Mouse (Mus musculus): Measurements from ENCODE around the gene Ezr. TPM values are rescaled to one million over a fixed set of nuclear protein-coding genes. Genes with fewer than 3 reads are reported as not detected.

The Ezr gene
- polyA plus RNA-seq, 1 experiment from 2014 or later: 52.2 TPM

DNA sequence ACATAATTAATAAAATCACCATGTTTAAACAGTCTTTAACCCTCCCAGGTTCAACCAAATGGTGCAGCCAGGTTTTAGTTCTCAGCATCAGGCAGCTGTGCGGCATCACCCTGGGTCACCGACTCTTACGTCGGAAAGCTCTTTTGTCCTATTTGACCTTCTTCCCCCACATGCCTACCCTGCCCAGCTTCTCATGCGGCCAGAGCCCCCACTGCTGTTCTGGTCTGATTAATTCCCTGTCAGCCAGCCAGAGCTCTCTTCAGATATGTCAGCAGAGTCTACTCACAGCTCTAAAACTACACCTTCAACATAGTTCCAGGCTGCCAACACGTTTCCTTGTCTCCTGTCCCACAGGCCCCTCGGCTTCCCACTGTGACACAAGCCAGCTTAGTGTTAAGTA, 35.1 kb downstream of the Ezr start:
- no peak overlapping the region for H3K9ac ChIP-seq
- no peaks in the 10 kb centered on the region for H3K36me3 ChIP-seq
- H3K9me3 ChIP-seq: no peaks in the 10 kb centered on the region
- WGBS: 67% methylated on average over 7 of the region's 7 CpGs
- no peaks in the 10 kb centered on the region for H3K27me3 ChIP-seq
- no peak overlapping the region for H3K27ac ChIP-seq
- H3K4me3 ChIP-seq: no peak overlapping the region
- H3K4me2 ChIP-seq (replicated peaks): no peak overlapping the region
- H3K4me1 ChIP-seq: peaks cover 40% of the 10 kb centered on the region
- no peak for ATAC-seq (ENCODE audit: insufficient number of reproducible peaks, insufficient read depth, low FRiP score, low TSS enrichment)

DNA sequence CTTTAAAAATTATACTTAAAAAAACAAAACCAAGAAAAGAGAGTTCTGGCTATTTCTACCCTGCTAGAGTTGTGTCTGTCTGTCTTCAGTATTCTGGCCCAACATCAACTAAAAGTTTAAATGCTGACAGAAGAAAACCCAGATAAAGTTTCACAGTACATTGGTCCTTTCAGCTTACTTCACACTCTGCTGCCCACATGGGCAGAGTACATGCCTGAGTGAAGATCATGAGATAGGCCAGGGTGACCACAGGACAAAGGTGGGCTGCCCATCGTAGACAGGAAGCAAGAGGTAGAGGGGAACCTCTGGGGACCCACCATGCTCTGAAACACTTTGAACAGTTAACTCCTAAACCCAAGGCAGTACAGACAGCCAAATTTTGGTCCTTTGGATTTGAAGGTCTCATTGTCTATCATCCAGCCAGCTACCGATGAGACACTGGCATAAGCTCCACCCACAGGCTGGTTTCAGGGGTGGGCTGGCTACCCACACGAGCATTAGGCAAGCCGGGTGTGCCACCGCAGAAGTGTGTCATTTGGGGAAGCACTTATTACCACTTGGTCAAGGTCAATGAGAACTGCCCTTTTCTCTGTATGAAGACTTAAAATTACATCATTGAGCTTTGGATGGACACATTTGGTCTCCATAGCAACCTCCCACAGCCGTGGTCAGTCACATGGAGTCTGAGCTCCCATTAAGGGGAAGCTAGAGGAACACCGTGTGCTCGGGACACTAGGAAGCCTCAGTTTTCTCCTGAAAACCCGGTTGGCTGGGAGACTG, 35.9 kb downstream of the Ezr start:
- Histone ChIP-seq H3K27ac (no peak overlapping the region), H3K4me3 (no peak overlapping the region), H3K36me3 (no peaks in the 10 kb centered on the region), H3K4me1 (peaks cover 35% of the 10 kb centered on the region), H3K4me2 (replicated peaks) (no peak overlapping the region), H3K27me3 (no peaks in the 10 kb centered on the region), H3K9me3 (no peaks in the 10 kb centered on the region), H3K9ac (no peak overlapping the region)
- 78% methylated on average over 9 of the region's 9 CpGs for WGBS
- no peak for ATAC-seq (ENCODE audit: insufficient number of reproducible peaks, insufficient read depth, low FRiP score, low TSS enrichment)

DNA sequence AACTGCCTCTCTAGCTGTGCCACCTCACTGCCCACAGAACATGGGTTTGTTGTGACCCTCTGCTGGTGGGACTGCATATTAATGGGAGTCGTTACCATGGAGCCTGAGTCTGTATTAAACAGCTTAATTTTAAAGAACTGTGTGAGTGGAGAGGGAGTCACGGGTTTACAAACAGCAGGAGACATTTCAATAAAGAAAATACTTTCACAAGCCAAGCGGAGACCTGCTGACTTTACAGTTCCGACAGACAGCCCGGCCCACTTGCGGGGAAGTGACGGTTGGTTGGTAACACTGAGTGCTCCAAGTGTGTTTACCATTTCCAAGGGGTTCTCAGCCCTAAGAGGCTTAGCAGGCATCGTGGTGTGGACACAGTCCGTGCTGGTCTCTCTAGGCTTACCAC, 36.6 kb downstream of the Ezr start:
- no peak overlapping the region for H3K4me2 ChIP-seq (replicated peaks)
- H3K9me3 ChIP-seq: no peaks in the 10 kb centered on the region
- 0 out of 2 replicates have a peak, but pooled peaks cover 7% of the 10 kb centered on the region for H3K36me3 ChIP-seq
- H3K4me3 ChIP-seq: no peak overlapping the region
- no peak overlapping the region for H3K27ac ChIP-seq
- H3K4me1 ChIP-seq: peaks cover 32% of the 10 kb centered on the region
- no peak overlapping the region for H3K9ac ChIP-seq
- 73% methylated on average over 9 of the region's 9 CpGs for WGBS
- no peak for ATAC-seq (ENCODE audit: insufficient number of reproducible peaks, insufficient read depth, low FRiP score, low TSS enrichment)
- no peaks in the 10 kb centered on the region for H3K27me3 ChIP-seq

DNA sequence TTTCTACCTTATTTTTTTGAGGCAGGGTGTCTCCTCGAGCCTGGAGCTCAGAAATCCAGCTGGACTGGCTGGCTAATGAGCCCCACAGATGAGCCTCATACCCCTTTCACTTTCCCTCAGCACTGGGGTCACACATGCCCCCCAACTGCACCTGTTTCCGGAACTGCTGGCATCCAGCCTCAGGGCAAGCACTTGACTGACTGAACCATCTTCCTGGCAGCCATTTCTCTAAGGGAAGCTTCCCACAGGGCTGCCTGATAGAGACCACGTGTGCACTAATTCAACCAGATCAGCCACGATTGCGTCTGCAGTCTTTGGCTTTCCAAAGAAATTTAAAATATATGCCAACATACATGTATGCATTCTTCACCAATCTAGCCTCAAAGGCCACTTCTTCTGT, 37.1 kb downstream of the Ezr start:
- Histone ChIP-seq H3K9ac (no peak overlapping the region), H3K27ac (0 out of 2 replicates have a peak overlapping the region, but pooled peaks have one; percentile 36), H3K9me3 (no peaks in the 10 kb centered on the region), H3K4me1 (peaks cover 37% of the 10 kb centered on the region), H3K4me2 (replicated peaks) (no peak overlapping the region), H3K4me3 (no peak overlapping the region), H3K36me3 (0 out of 2 replicates have a peak, but pooled peaks cover 9% of the 10 kb centered on the region), H3K27me3 (no peaks in the 10 kb centered on the region)
- no peak for ATAC-seq (ENCODE audit: insufficient number of reproducible peaks, insufficient read depth, low FRiP score, low TSS enrichment)
- 60% methylated on average over 5 of the region's 5 CpGs for WGBS

DNA sequence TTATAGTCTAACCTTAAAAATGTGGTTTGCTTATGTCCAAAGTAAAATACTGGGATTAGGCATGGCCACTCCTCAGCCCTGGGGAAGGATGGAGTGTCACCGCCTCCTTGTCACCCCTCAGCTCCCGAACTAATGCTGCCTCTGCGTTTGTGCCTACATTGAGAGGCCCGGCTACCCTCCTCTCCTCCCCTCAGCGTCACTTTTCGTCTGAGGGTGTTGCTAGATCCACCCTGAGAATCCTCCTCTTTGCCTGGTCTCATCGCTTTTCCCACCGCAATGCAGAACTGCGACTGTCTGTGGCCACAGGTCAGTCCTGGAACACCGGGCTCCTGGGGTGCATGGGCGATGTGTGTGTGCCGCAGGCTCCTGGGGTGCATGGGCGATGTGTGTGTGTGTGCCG, 37.7 kb downstream of the Ezr start:
- no peak overlapping the region for H3K9ac ChIP-seq
- no peaks in the 10 kb centered on the region for H3K9me3 ChIP-seq
- H3K36me3 ChIP-seq: 0 out of 2 replicates have a peak, but pooled peaks cover 10% of the 10 kb centered on the region
- H3K27ac ChIP-seq: no peak overlapping the region
- no peak overlapping the region for H3K4me3 ChIP-seq
- H3K27me3 ChIP-seq: no peaks in the 10 kb centered on the region
- H3K4me1 ChIP-seq: peaks cover 37% of the 10 kb centered on the region
- WGBS: 87% methylated on average over 14 of the region's 14 CpGs
- no peak for ATAC-seq (ENCODE audit: insufficient number of reproducible peaks, insufficient read depth, low FRiP score, low TSS enrichment)
- H3K4me2 ChIP-seq (replicated peaks): no peak overlapping the region

DNA sequence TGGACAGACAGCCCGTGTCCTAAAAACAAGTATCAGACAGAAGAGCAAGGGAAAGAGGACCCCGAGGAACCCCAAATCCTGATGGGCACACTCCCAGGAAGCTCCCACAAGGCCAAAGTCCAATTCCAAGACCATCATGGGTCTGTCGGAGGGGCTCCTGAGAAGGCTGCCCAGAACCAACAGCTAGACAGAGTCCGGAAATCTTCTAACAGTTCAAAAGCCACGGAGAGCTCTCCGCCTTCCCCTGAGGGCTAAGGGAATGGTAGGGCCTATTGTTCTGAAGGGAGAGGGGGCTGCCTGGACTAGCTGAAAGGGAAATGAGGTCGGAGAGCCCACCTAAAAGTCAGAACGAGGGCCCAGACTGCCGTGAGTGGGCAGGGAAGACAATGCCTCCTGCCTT, 38.2 kb downstream of the Ezr start:
- Histone ChIP-seq H3K4me1 (peaks cover 37% of the 10 kb centered on the region), H3K9me3 (no peaks in the 10 kb centered on the region), H3K27me3 (no peaks in the 10 kb centered on the region), H3K4me2 (replicated peaks) (no peak overlapping the region), H3K4me3 (no peak overlapping the region), H3K27ac (peak overlapping the region; percentile 17; the same call in 1 of the 2 replicates), H3K9ac (no peak overlapping the region), H3K36me3 (peaks cover 15% of the 10 kb centered on the region; the same call in 1 of the 2 replicates)
- WGBS: 46% methylated on average over 9 of the region's 9 CpGs
- ATAC-seq (ENCODE audit: insufficient number of reproducible peaks, insufficient read depth, low FRiP score, low TSS enrichment): no peak

DNA sequence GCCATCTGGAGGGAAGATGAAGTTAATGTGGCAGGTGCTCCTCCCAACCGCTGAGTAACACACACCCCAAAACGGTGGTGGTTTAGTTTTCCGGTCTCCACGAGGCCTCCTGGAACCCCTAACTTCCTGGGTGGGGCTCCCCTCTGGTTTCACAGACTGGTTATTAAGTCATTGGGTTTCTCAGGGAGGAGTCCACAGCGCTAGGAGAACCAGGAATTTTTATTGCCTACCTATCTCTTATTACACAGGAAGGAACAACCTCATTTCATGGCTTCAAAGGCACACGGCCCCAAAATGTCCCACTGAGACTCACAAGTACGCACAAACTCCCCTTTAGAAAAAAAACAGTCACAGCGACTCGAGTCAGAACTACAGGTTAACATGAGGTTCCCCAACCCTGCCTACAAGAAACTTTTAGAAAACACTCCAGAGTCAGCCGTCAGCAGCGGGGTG, 38.8 kb downstream of the Ezr start:
- 56% methylated on average over 11 of the region's 11 CpGs for WGBS
- no peak for ATAC-seq (ENCODE audit: insufficient number of reproducible peaks, insufficient read depth, low FRiP score, low TSS enrichment)
- H3K4me2 ChIP-seq (replicated peaks): no peak overlapping the region
- H3K27ac ChIP-seq: no peak overlapping the region; the same call in 1 of the 2 replicates
- no peak overlapping the region for H3K9ac ChIP-seq
- H3K4me1 ChIP-seq: peaks cover 37% of the 10 kb centered on the region
- H3K4me3 ChIP-seq: no peak overlapping the region
- no peaks in the 10 kb centered on the region for H3K27me3 ChIP-seq
- no peaks in the 10 kb centered on the region for H3K9me3 ChIP-seq
- peaks cover 20% of the 10 kb centered on the region for H3K36me3 ChIP-seq

DNA sequence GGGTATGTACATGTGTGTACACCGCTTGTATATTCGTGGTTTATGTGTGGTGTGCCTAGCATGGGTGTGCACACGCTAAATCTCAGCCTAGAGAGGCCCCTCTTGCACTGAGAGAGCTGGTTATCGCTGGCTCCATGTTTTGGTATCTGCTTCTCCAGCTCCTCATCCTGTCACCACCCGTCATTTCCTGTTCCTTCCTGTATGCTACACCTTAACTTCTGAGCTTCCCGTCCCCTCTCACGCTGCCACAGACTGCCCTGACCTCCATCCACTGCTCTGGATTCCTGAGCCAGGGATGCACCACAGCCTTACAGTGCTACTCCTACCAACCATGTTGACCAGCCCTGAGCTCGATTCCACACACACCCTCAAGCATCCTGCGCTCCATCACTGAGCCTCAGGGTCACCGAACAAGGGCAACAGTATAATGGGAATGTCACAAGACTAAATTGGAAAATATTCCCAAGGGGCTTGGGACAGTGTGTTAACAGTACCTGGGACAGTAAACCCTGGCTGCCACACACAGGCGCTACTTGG, 39.5 kb downstream of the Ezr start:
- Histone ChIP-seq H3K9me3 (no peaks in the 10 kb centered on the region), H3K36me3 (peaks cover 20% of the 10 kb centered on the region), H3K27ac (no peak overlapping the region), H3K9ac (no peak overlapping the region), H3K4me1 (peaks cover 37% of the 10 kb centered on the region), H3K4me3 (no peak overlapping the region), H3K27me3 (no peaks in the 10 kb centered on the region), H3K4me2 (replicated peaks) (no peak overlapping the region)
- 81% methylated on average over 11 of the region's 11 CpGs for WGBS
- no peak for ATAC-seq (ENCODE audit: insufficient number of reproducible peaks, insufficient read depth, low FRiP score, low TSS enrichment)

DNA sequence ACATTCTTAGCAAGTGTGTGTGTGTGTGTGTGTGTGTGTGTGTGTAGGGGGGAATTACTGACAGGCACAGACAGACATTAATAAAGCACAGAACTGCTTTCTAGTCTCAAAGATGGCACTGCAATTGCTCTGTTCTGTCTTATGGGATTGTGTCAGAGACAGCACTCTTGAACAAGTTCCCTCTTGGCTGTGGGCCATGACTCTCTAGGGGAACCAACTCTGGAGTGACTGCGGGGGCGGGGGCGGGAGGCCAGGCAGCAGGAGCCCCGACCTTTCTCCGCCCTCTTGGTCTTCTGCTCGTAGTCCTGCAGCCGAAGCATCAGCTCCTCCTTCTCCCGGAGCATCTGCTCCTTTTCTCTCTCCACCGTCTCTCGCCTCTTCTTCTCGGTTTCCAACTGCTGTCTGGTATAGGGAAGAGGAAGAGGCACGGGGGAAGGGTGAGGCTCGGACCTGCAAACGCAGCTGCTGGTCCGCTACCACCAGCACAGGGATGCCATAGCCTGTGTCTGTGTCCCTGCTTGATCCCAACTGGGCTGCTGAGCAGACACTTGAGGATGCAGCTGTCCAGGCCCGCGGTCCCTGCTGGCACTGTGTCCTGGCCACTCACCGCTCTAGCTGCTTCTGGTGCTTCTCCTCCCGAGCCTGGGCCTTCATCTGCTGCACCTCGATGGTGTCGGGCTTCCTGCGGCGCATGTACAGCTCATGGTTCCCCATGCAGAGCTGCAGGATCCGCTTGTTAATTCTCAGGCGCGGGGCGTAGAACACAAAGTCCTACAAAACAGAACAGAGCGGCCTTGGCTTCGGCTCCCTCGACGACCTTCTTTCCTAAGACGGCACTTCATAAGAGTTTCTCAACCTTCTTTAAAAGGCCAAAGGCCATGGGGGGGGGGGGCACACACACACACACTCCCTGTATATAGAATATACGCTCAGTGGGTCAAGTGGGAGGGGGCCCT, 40.2 kb downstream of the Ezr start:
- 71% methylated on average over 33 of the region's 33 CpGs for WGBS
- Histone ChIP-seq H3K4me3 (no peak overlapping the region), H3K27me3 (no peaks in the 10 kb centered on the region), H3K9me3 (no peaks in the 10 kb centered on the region), H3K9ac (no peak overlapping the region; the same call in 1 of the 2 replicates), H3K27ac (0 out of 2 replicates have a peak overlapping the region, but pooled peaks have one; percentile 41), H3K4me2 (replicated peaks) (no peak overlapping the region), H3K4me1 (peaks cover 32% of the 10 kb centered on the region), H3K36me3 (peaks cover 20% of the 10 kb centered on the region)
- peak; percentile 49; the same call in 1 of the 2 replicates for ATAC-seq (ENCODE audit: insufficient number of reproducible peaks, insufficient read depth, low FRiP score, low TSS enrichment)

DNA sequence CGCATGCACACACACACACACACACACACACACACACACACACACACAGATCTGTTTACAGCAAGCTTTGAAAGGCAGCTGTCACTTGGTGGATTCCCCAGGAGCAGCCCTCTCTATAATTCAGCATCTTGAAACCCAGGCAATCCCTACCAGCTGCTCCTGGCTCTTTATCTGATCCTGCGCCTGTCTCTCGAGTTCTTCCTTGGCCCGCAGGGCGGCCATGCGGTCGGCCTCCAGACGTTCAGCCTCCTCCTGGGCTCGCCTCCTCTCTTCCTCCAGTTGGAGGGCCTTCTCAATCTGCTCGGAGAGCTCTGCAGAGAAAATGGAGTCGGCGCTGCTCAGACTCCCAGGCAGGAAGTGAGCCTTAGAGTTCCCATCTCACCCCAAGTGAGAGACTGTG, 41.3 kb downstream of the Ezr start:
- WGBS: 75% methylated on average over 12 of the region's 12 CpGs
- Histone ChIP-seq H3K9me3 (no peaks in the 10 kb centered on the region), H3K27me3 (no peaks in the 10 kb centered on the region), H3K36me3 (peaks cover 20% of the 10 kb centered on the region), H3K4me3 (no peak overlapping the region), H3K4me2 (replicated peaks) (no peak overlapping the region), H3K9ac (no peak overlapping the region), H3K4me1 (peaks cover 29% of the 10 kb centered on the region), H3K27ac (no peak overlapping the region)
- ATAC-seq (ENCODE audit: insufficient number of reproducible peaks, insufficient read depth, low FRiP score, low TSS enrichment): no peak

DNA sequence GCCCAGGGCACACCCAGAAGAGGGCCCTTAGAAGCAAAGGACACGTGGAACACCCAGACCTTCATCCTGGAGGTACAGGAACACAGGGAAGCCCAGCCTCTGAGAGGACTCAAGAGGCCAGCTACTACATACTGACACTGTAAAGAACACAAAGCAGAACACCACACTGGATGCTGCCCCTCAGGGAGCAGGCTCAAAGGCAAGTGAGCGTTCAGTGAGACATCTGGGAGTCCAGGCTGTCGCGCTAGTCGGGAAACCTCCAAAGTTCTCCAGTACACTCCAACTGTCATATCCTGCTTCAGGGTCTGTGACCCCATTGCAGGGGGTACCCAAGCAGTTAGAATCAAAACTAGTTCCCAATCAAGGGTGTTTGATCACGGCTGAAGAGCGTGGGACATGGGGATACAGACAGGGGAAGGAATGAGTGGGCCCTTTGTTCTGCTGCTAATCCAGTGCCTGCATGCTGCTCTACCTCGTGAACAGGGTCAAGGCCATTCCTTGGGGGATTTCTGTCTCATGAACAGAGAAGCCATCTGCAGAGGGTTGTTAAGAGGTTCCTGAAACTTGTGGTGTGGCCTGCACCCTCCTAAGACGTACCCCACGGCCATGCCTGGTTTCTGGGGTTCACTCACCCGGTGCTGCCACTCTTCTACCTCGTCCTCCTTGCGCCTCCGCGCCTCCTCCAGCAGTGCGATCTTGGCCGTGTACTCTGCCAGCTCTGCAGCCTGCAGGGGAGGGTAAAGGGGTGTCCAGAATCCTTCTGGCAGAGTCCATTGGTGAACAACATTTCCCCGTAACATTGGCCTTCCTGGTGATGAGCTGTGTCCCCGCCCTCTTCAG, 42.0 kb downstream of the Ezr start:
- no peak overlapping the region for H3K4me2 ChIP-seq (replicated peaks)
- no peak overlapping the region for H3K4me3 ChIP-seq
- H3K9ac ChIP-seq: no peak overlapping the region
- no peak for ATAC-seq (ENCODE audit: insufficient number of reproducible peaks, insufficient read depth, low FRiP score, low TSS enrichment)
- peak overlapping the region; percentile 63; the same call in 1 of the 2 replicates for H3K27ac ChIP-seq
- no peaks in the 10 kb centered on the region for H3K27me3 ChIP-seq
- peaks cover 20% of the 10 kb centered on the region for H3K36me3 ChIP-seq
- WGBS: 72% methylated on average over 19 of the region's 19 CpGs
- H3K9me3 ChIP-seq: no peaks in the 10 kb centered on the region
- H3K4me1 ChIP-seq: peaks cover 26% of the 10 kb centered on the region
